In the genomic region with DNA sequence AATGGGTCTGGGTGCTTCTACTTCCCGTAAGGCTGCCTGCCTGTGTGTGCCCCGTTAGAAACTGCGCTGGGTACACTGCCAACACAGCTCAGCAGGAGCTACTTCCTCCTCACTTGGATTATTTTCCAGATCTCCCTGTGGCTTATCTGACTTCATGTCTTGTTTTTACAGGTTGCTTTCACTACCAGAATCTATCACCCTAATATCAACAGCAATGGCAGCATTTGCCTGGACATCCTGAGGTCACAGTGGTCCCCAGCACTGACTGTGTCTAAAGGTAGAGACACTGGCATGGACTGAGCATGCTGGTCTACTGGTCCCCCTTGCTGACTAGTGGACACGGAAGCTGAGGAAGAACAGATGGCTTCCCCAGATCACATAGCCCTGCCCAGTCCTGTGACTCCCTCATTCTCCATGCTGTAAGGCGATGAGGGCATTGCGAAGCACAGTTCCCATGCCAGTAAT, we compare ENCODE assay signal across 22 mouse cellular contexts. TPM values are rescaled to one million over a fixed set of nuclear protein-coding genes. Genes with fewer than 3 reads are reported as not detected.
DNase-seq lines count a peak whose midpoint lies in the region; ATAC-seq and TF ChIP-seq lines count a peak whose summit lies in the region.
"Had no signal": no experiment of that assay in that cellular context is flagged by ENCODE, and none has a peak within 500 bp of the region (broad histone marks: within the 10 kb centered on the region; RNA-seq: fewer than 3 reads in every experiment).

No protein-coding gene starts in this region.

- no peaks in the 10 kb centered on the region for H3K9me3 ChIP-seq in midbrain, embryonic 11.5 days (ENCODE audit: control insufficient read depth, low read length)
- H3K9me3 ChIP-seq in midbrain, postnatal 0 days (ENCODE audit: low read length): no peaks in the 10 kb centered on the region
- H3K9me3 ChIP-seq: hindbrain, embryonic 15.5 days; limb, embryonic 13.5 days; liver, embryonic 12.5 days; midbrain, embryonic 10.5 days; neural tube, embryonic 15.5 days had no signal

- no peaks in the 10 kb centered on the region for H3K36me3 ChIP-seq in midbrain, embryonic 11.5 days (ENCODE audit: control insufficient read depth, insufficient read depth, low read length)
- peaks cover 15% of the 10 kb centered on the region for H3K36me3 ChIP-seq in midbrain, postnatal 0 days (ENCODE audit: insufficient read depth, low read length)

- TF ChIP-seq CTCF in midbrain, postnatal 0 days (IDR thresholded peaks at IDR 0.05): no peak

- no peak overlapping the region for H3K9ac ChIP-seq in midbrain, embryonic 11.5 days (ENCODE audit: low read length)
- no peak overlapping the region for H3K9ac ChIP-seq in midbrain, postnatal 0 days (replicated peaks; ENCODE audit: low read length, poor library complexity, severe bottlenecking)
- H3K9ac ChIP-seq: hindbrain, embryonic 15.5 days; limb, embryonic 13.5 days; liver, embryonic 12.5 days; neural tube, embryonic 15.5 days had no signal

- no peak overlapping the region for H3K4me3 ChIP-seq in midbrain, embryonic 11.5 days (ENCODE audit: low read depth, low read length)
- H3K4me3 ChIP-seq in midbrain, postnatal 0 days (ENCODE audit: low read depth, low read length): no peak overlapping the region
- H3K4me3 ChIP-seq: hindbrain, embryonic 15.5 days; limb, embryonic 13.5 days; liver, embryonic 12.5 days; midbrain, embryonic 10.5 days; neural tube, embryonic 15.5 days had no signal

- no peaks in the 10 kb centered on the region for H3K27me3 ChIP-seq in midbrain, embryonic 11.5 days (ENCODE audit: control insufficient read depth, insufficient read depth, low read length)
- no peaks in the 10 kb centered on the region for H3K27me3 ChIP-seq in midbrain, postnatal 0 days (ENCODE audit: insufficient read depth, low read length)
- H3K27me3 ChIP-seq: hindbrain, embryonic 15.5 days; limb, embryonic 13.5 days; liver, embryonic 12.5 days; neural tube, embryonic 15.5 days had no signal

- H3K4me2 ChIP-seq in midbrain, embryonic 11.5 days: no peak overlapping the region
- H3K4me2 ChIP-seq in midbrain, postnatal 0 days (ENCODE audit: low read depth, low read length, poor library complexity, severe bottlenecking): no peak overlapping the region
- H3K4me2 ChIP-seq: hindbrain, embryonic 15.5 days; limb, embryonic 13.5 days; liver, embryonic 12.5 days; neural tube, embryonic 15.5 days had no signal

- no peaks in the 10 kb centered on the region for H3K4me1 ChIP-seq in midbrain, embryonic 11.5 days (ENCODE audit: control insufficient read depth, insufficient read depth, low read length)
- H3K4me1 ChIP-seq in midbrain, postnatal 0 days (ENCODE audit: insufficient read depth, low read length): no peaks in the 10 kb centered on the region
- H3K4me1 ChIP-seq: hindbrain, embryonic 15.5 days; limb, embryonic 13.5 days; midbrain, embryonic 10.5 days; neural tube, embryonic 15.5 days had no signal

- no peak overlapping the region for H3K27ac ChIP-seq in midbrain, embryonic 11.5 days (ENCODE audit: low read depth, low read length)
- no peak overlapping the region for H3K27ac ChIP-seq in midbrain, postnatal 0 days (ENCODE audit: low read depth, low read length)
- H3K27ac ChIP-seq: hindbrain, embryonic 15.5 days; limb, embryonic 13.5 days; liver, embryonic 12.5 days; midbrain, embryonic 10.5 days; neural tube, embryonic 15.5 days had no signal

- 92% methylated on average over 6 of the region's 6 CpGs for WGBS in midbrain, embryonic 11.5 days
- WGBS in midbrain, postnatal 0 days: 94% methylated on average over 6 of the region's 6 CpGs

- peak; percentile 31 for DNase-seq in midbrain, embryonic 11.5 days (ENCODE audit: low spot score, missing footprints)
- DNase-seq in midbrain, postnatal 0 days (ENCODE audit: low spot score): no peak
- peak; percentile 78 for DNase-seq in cerebellum, adult 11-12 months
- DNase-seq in cerebellum, postnatal 10 days: peak; percentile 68 to 69
- no peak for DNase-seq in kidney, postnatal 14 days
- DNase-seq in kidney, adult 8-10 months: no peak
- no peak for DNase-seq in urinary bladder, postnatal 10 days (ENCODE audit: low spot score)
- DNase-seq: adrenal gland, postnatal 10 days; gastrocnemius, postnatal 36 days; kidney, adult 9 months; kidney, postnatal 36 days; lung, adult 18-20 months; lung, postnatal 10 days; right cerebral cortex, adult 18-20 months; thymus, adult 18-20 months had no signal

- ATAC-seq in midbrain, embryonic 11.5 days (ENCODE audit: low FRiP score): no peak
- no peak for ATAC-seq in midbrain, postnatal 0 days (ENCODE audit: low FRiP score)
- ATAC-seq: forebrain, embryonic 16.5 days; liver, embryonic 12.5 days had no signal

RNA-seq across cellular contexts. Expression of a gene that starts 8.2 kb away (rescaled TPM):
- polyA plus RNA-seq in midbrain, embryonic 11.5 days (2014; fragmentation: Nextera tagmentation; extraction: Ambion mirVana): 136 and 144 TPM in 2 replicates
- 82.2 and 90.8 TPM in 2 replicates for total RNA-seq in midbrain, postnatal 0 days (2014; rRNA removed)
- polyA plus RNA-seq in midbrain, postnatal 0 days (2015; fragmentation: Nextera tagmentation; extraction: Ambion mirVana): 135 and 143 TPM in 2 replicates

RNA-seq across cellular contexts. Expression of a gene that starts 17.9 kb away (rescaled TPM):
- 9.9 and 11.7 TPM in 2 replicates for polyA plus RNA-seq in midbrain, embryonic 11.5 days (2014; fragmentation: Nextera tagmentation; extraction: Ambion mirVana)
- 53.9 and 56.2 TPM in 2 replicates for total RNA-seq in midbrain, postnatal 0 days (2014; rRNA removed)
- 34.2 and 35.0 TPM in 2 replicates for polyA plus RNA-seq in midbrain, postnatal 0 days (2015; fragmentation: Nextera tagmentation; extraction: Ambion mirVana)

RNA-seq across cellular contexts. Expression of a gene that starts 23.5 kb away (rescaled TPM):
- polyA plus RNA-seq in midbrain, embryonic 11.5 days (2014; fragmentation: Nextera tagmentation; extraction: Ambion mirVana): 4.5 and 4.6 TPM in 2 replicates
- total RNA-seq in midbrain, postnatal 0 days (2014; rRNA removed): not detected in 2 replicates
- polyA plus RNA-seq in midbrain, postnatal 0 days (2015; fragmentation: Nextera tagmentation; extraction: Ambion mirVana): 2.9 and 3.8 TPM in 2 replicates
- total RNA-seq: hematopoietic stem cell, adult 5-6 weeks had no signal

RNA-seq across cellular contexts. Expression of a gene that starts 57.7 kb away (rescaled TPM):
- polyA plus RNA-seq in midbrain, embryonic 11.5 days (2014; fragmentation: Nextera tagmentation; extraction: Ambion mirVana): 7.1 and 7.3 TPM in 2 replicates
- total RNA-seq in midbrain, postnatal 0 days (2014; rRNA removed): 6.6 and 10.7 TPM in 2 replicates
- polyA plus RNA-seq in midbrain, postnatal 0 days (2015; fragmentation: Nextera tagmentation; extraction: Ambion mirVana): 5.7 and 6.2 TPM in 2 replicates

Comparison
In these comparisons a context has a peak if more than half of its experiments do, and no peak if none do; other contexts are left out.
1. DNase-seq: peak in midbrain, embryonic 11.5 days (single experiment), cerebellum, adult 11-12 months (single experiment) and cerebellum, postnatal 10 days (2 of 2); none in midbrain, postnatal 0 days (single experiment), kidney, postnatal 14 days (single experiment), kidney, adult 8-10 months (0 of 2) and urinary bladder, postnatal 10 days (single experiment).